12 mouse cellular contexts compared by ENCODE assay signal in genomic region chr8:98372711-98373420, GRCm38 (mm10).
DNase-seq lines count a peak whose midpoint lies in the region; ATAC-seq and TF ChIP-seq lines count a peak whose summit lies in the region.
"Had no signal": no experiment of that assay in that cellular context is flagged by ENCODE, and none has a peak within 500 bp of the region (broad histone marks: within the 10 kb centered on the region; RNA-seq: fewer than 3 reads in every experiment).

No protein-coding gene starts in this region.

- peak; percentile 56; the same call in 1 of the 2 replicates for ATAC-seq in hindbrain, embryonic 12.5 days (ENCODE audit: low FRiP score)
- ATAC-seq in hindbrain, postnatal 0 days = no peak
- peak; percentile 75 for ATAC-seq in lung, postnatal 0 days

- no peak overlapping the region for H3K27ac ChIP-seq in hindbrain, embryonic 12.5 days
- H3K27ac ChIP-seq in hindbrain, postnatal 0 days = no peak overlapping the region
- H3K27ac ChIP-seq in lung, postnatal 0 days (ENCODE audit: low read length) = no peak overlapping the region
- H3K27ac ChIP-seq: liver, embryonic 15.5 days had no signal

- H3K4me3 ChIP-seq in hindbrain, embryonic 12.5 days = no peak overlapping the region
- no peak overlapping the region for H3K4me3 ChIP-seq in hindbrain, postnatal 0 days (ENCODE audit: low read length)
- H3K4me3 ChIP-seq in lung, postnatal 0 days (ENCODE audit: low read depth, low read length) = no peak overlapping the region
- H3K4me3 ChIP-seq: liver, embryonic 15.5 days had no signal

- 48% methylated on average over 3 of the region's 4 CpGs for WGBS in hindbrain, embryonic 12.5 days
- WGBS in hindbrain, postnatal 0 days = 19% methylated on average over 3 of the region's 4 CpGs
- 71% methylated on average over 3 of the region's 4 CpGs for WGBS in lung, postnatal 0 days

- H3K27me3 ChIP-seq in hindbrain, embryonic 12.5 days = no peaks in the 10 kb centered on the region
- no peaks in the 10 kb centered on the region for H3K27me3 ChIP-seq in hindbrain, postnatal 0 days (ENCODE audit: insufficient read depth, low read length)
- H3K27me3 ChIP-seq in lung, postnatal 0 days (replicated peaks; ENCODE audit: insufficient read depth, low read length) = no peaks in the 10 kb centered on the region
- H3K27me3 ChIP-seq: liver, embryonic 15.5 days had no signal

- no peak for TF ChIP-seq EP300 in lung, postnatal 0 days (IDR thresholded peaks at IDR 0.05)

- no peak for TF ChIP-seq CTCF in hindbrain, postnatal 0 days (IDR thresholded peaks at IDR 0.05; ENCODE audit: low read depth)
- TF ChIP-seq CTCF in lung, postnatal 0 days (IDR thresholded peaks at IDR 0.05) = no peak

- no peaks in the 10 kb centered on the region for H3K36me3 ChIP-seq in hindbrain, embryonic 12.5 days
- H3K36me3 ChIP-seq in hindbrain, postnatal 0 days (ENCODE audit: insufficient read depth, low read length) = no peaks in the 10 kb centered on the region
- H3K36me3 ChIP-seq in lung, postnatal 0 days (ENCODE audit: insufficient read depth, low read length) = no peaks in the 10 kb centered on the region
- H3K36me3 ChIP-seq: liver, embryonic 15.5 days had no signal

- H3K9ac ChIP-seq in hindbrain, embryonic 12.5 days = no peak overlapping the region
- no peak overlapping the region for H3K9ac ChIP-seq in hindbrain, postnatal 0 days (replicated peaks; ENCODE audit: low read length)
- H3K9ac ChIP-seq in lung, postnatal 0 days (replicated peaks; ENCODE audit: low read depth) = no peak overlapping the region
- H3K9ac ChIP-seq: liver, embryonic 15.5 days had no signal

- no peaks in the 10 kb centered on the region for H3K9me3 ChIP-seq in hindbrain, embryonic 12.5 days (replicated peaks)
- H3K9me3 ChIP-seq in hindbrain, postnatal 0 days (ENCODE audit: low read length) = no peaks in the 10 kb centered on the region
- H3K9me3 ChIP-seq in lung, postnatal 0 days (ENCODE audit: low read length) = no peaks in the 10 kb centered on the region
- H3K9me3 ChIP-seq: liver, embryonic 15.5 days had no signal

- no peak for DNase-seq in hindbrain, postnatal 0 days (ENCODE audit: low spot score)
- DNase-seq in lung, postnatal 0 days (ENCODE audit: low spot score) = peak; percentile 35
- no peak for DNase-seq in lung, postnatal 14 days
- DNase-seq in WW6 (ENCODE audit: low read depth, low spot score) = peak; percentile 5
- DNase-seq in mesoderm, embryonic 11.5 days (ENCODE audit: low read depth, low spot score) = peak; percentile 3
- DNase-seq in frontal cortex, postnatal 36 days (ENCODE audit: low spot score in 2 of 2) = no peak
- DNase-seq: adrenal gland, adult 8-10 months; cerebellum, adult 9-11 months; layer of hippocampus, adult 9-11 months; thymus, adult 2 months had no signal

- no peaks in the 10 kb centered on the region for H3K4me1 ChIP-seq in hindbrain, embryonic 12.5 days
- no peaks in the 10 kb centered on the region for H3K4me1 ChIP-seq in hindbrain, postnatal 0 days (ENCODE audit: insufficient read depth, low read length)
- no peaks in the 10 kb centered on the region for H3K4me1 ChIP-seq in lung, postnatal 0 days (ENCODE audit: insufficient read depth, low read depth, low read length)
- H3K4me1 ChIP-seq: liver, embryonic 15.5 days had no signal

- H3K4me2 ChIP-seq in hindbrain, embryonic 12.5 days (replicated peaks) = no peak overlapping the region
- no peak overlapping the region for H3K4me2 ChIP-seq in hindbrain, postnatal 0 days (ENCODE audit: low read depth, low read length)
- H3K4me2 ChIP-seq in lung, postnatal 0 days (replicated peaks; ENCODE audit: low read depth, low read length) = no peak overlapping the region
- H3K4me2 ChIP-seq: liver, embryonic 15.5 days had no signal

Comparison
In these comparisons a context has a peak if more than half of its experiments do, and no peak if none do; other contexts are left out.
1. DNase-seq: peak in lung, postnatal 0 days (single experiment), WW6 (single experiment) and mesoderm, embryonic 11.5 days (single experiment); none in hindbrain, postnatal 0 days (single experiment), lung, postnatal 14 days (single experiment) and frontal cortex, postnatal 36 days (0 of 2).